Mouse (Mus musculus) spleen, postnatal 10 days (tissue): ENCODE measurements around the gene Tcn2.

Experiments
- DNase-seq, 2 experiments: peaks; one replicate each; pipeline ENCODE4 v3.0.0; 2021 to 2022; ENCODE audit warnings: low spot score in 2 of 2

Gene Tcn2

DNA sequence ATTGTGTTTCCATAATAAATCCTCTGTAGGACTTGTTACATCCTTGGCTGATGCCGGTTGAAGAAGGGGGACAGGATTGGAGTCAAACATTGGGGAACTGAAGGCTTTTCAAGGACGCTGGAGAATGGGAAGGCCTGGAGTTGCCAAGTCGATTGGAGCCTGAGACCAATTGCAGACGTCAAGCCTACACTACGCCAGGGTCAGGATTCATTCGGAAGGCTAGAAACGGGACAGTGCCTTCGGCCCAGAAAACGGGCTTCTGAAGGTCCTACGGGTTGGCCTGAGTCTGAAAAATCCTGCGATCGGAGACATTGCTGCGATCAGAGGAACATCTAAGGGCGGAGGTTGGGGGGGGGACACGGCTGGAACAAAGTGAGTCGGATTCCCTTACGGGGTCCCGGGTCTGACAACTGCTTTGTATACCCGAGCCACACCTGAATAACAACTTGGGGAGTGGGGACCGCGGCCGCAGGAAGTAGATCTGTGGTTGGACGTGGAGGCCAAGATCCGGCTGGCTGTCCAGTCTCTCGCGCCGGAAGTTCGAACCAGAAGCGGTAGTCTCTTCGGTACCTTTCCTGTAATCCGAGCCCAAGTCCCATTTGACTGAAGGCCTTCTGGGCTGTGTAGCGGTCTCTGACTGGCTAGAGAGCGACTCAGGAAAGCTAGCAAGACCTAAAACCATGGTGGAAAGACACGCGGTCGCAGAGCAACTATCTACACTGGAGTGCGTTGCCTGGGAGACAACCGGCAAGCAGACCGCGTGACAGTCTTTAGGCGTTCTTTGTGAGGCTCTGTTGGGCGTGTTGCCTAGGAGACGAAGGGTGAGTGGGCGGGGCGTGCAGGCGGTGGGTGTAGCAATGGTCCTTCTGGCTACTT, 37.3 kb downstream of the Tcn2 start, which contains the start of the genes 4921536K21Rik and Dusp18:
Gene 4921536K21Rik, minus strand, starts transcription at position 693 of the 876 bp plus-strand sequence.
Gene Dusp18, plus strand, starts transcription at position 835 of the 876 bp plus-strand sequence.
- peak; percentile 53 to 86 for DNase-seq

DNA sequence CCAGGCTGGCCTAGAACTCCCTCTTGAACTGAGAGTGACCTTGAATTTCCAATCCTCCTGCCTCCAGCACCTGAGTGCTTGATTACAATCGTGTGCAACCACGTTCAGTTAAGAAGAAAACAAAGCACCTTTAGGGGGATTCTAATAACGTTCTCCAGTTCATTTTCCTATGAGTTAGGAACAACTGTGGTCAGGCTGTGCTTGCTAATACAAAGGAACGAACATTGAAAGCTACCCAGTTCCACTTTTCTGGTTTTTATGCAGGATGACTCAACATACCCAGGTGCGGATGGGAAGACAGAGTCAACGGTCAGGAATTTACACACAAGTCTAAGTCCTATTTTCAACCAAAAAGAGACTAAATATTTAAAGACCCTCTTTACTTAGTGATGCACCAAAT, 38.0 kb downstream of the Tcn2 start:
- DNase-seq, result no peak

DNA sequence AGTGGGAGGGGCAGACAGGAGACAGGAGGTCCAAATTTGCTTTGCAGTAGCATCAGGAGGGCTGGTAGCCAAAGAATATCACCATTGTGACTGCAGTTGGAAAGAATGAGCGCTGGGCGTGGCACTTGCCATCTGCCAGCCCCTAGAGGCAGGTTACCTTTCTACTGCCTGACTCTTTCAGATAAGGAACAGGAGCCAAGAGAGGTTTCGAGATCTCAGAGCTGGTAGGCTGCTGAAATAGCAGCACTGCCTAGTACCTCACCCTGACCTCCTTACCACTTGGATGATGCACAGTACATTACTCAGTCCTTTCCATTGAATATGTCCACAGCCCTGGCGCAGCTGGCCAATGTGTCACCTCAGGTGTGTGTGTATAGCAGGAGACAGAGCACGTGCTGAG, 44.6 kb downstream of the Tcn2 start:
- no peak for DNase-seq

DNA sequence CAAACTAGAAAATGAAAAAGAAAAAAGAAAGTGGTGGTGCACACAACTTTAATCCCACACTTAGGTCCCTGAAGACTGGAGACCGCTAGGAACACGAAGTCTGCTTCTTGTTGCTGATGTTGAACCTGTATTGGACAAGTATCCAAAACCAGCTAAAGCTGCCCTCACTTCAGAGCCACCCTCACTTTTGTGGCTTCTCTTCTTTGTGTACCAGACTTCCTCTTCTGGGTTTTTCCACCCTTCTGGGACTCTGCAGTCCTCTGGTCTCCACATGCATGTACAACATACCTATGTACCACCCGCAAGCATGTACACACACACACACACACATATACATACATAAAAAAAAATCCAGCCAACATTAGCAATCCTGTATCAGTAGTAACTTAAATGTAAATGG, 48.2 kb downstream of the Tcn2 start:
- no peak for DNase-seq

DNA sequence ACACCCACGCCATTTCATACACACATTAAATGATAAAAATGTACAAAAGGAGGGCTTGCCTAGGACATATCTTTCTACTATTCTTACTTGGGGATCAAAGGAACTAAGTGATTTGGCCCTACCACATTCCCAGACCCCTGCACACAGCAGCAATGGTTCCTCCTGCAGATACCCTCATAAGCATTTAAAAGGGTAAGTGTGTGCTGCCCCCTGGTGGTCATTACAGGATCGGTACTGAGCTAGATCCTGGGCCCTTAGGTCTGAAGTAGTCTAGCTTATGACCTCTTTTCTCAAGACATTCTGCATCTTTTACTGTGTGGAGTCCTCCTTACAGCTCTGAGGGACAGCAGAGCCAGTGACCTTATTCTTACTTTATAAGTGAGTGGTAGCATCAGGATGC, 52.1 kb downstream of the Tcn2 start:
- peak; percentile 31 to 76 for DNase-seq

DNA sequence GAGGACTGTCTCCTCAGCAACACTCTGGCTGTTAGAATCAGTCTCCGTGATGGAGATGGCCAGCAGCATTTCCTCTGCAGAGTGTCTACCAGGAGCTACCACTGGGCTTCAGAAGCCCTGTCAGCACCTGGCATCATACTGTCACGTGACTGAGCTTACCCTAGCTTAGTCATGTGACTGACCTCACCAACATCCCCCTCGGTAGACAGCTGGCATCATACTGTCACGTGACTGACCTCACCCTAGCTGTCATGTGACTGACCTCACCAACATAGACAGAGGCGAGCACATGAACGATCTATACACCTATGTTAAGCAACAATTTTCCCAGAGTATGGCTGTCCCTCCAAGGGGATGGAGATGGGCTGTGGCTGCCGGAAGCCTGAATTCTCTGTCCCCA, 53.3 kb downstream of the Tcn2 start:
- DNase-seq, result no peak

DNA sequence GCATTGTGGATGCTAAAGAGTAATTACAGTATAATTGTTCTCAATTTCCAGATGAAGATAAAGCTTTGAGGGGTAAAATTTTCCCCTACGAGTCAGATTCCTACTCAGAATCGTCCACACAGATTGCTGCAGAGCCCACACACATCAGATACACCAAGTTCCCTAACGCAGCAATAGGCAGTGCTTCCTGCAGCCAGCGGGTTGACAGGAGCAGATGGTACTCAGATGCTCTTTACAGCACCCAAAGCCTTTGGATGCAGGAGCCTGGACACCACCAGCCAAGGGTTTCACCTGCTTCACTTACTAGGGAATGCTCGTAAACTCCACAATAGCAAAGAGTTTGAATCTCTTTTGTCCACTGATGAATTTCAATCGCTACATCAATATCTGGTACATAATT, 55.5 kb downstream of the Tcn2 start:
- no peak for DNase-seq
